Mouse (Mus musculus): Measurements from ENCODE around the gene Col3a1.

The Col3a1 gene

GRCm38 (mm10) chr1:45381866-45382265 lies 70.5 kb downstream of the Col3a1 start:
- no peak for DNase-seq (ENCODE audit: low spot score)
